Mouse (Mus musculus): ENCODE data around the gene Sohlh1.

Sohlh1 gene

DNA sequence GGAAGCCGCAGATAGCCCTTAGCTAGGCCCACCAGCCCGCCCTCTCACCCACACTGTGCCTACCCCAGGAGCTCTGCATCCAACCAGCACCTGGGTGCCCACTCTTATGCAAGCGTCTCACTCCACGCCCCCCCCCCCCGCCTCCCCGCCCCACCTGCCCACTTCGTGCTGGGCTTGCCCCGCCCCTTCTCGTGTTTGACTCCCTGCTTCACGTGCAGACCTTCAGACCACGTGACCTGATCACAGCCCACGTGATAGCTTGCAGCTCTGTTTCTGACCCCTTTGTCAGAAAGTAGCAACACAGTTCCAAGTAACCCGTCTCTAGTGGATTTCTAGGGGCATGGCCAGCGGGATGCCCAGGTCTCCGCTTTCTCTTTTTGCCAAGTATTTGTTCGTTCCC, at the start of gene Sohlh1:
Gene Sohlh1, minus strand, starts transcription at position 23 of the 400 bp plus-strand sequence.
- DNase-seq (ENCODE audit: low read depth, low spot score): no peak

GRCm38 (mm10) chr2:25892440-25892839, 45.4 kb upstream of the Sohlh1 start:
- no peak for DNase-seq (ENCODE audit: low read depth, low spot score)

DNA sequence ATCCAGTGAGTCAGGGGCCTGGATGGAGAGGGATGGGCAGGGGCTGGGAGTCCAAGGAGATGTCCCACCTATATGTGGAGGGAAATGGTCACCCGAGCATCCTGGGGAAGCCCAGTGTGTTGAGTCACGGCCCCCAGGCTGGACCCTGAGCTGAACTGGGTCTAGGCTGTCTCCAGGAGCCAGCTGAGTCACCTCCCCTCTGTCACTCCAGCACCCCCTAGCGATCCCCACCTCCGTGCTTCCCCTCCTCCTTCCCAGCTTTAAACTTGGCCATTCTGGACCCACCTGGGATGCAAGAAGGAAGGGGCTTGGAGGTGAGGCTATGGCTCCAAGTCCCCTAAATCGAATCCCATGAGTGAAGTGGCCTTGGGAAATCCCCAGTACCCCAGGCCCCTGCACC, 41.1 kb upstream of the Sohlh1 start:
- no peak for DNase-seq (ENCODE audit: low read depth, low spot score)

- no peak for DNase-seq (ENCODE audit: low read depth, low spot score)
Measured at GRCm38 (mm10) chr2:25887226-25887625, 40.2 kb upstream of the Sohlh1 start.

DNA sequence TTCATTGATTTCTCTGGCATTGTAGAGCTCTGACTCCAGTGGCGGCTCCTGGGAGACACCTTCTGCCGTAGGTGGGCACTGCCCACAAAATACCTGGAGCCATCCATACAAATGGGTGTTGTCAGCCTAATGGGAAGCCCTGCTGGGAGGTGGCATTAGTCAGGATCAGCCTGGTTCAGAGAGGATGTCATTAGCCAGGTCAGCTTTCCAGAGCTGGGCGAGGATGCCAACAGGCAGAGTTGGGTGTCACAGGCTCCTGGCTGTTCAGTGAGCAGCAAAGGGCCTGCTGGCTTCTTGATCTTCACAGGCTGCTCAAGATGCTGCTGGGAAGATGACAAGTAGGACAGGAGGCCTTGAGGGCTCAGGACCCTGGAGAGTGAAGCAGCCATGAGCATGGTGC, 37.7 kb upstream of the Sohlh1 start:
- DNase-seq (ENCODE audit: low read depth, low spot score): no peak

DNA sequence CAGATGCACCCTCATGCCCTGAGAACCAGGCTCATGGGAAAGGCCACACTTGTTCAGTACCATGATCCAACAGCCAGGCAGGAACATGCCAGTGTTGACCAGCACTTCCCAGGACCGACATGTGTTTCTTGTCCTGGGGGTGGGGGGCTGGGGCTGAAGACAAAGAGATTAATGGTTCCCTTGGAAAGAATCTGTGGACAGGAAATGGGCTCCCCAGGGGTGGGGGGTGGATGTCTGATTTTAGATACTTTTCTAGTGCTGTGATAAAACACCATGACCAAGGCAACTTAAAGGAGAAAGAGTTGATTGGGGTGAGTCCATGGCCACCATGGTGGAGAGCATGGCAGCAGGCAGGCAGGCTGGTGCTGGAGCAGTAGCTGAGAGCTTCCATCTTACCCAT, 35.2 kb upstream of the Sohlh1 start:
- no peak for DNase-seq (ENCODE audit: low read depth, low spot score)

DNA sequence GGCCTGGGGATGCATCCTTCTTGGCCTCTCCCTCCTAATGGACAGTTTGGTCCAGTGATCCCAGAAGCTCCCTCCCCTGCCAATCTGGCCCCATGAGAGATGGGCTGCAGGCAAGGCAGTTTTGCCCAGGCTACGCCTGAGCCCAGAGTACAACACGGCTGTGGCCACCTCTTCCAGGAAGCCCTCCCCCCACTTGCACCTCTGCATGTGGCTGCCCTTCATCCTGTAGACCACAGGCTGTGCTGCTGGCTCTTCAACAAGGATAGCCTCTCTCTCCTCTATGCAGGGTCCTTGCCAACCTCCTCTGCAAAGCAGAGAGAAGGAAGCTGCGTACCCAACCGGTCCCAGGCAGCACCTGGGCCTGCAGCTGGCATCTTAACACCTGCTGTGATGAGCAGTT, 32.0 kb upstream of the Sohlh1 start:
- DNase-seq (ENCODE audit: low read depth, low spot score): no peak

GRCm38 (mm10) chr2:25878516-25878915, 31.5 kb upstream of the Sohlh1 start:
- DNase-seq (ENCODE audit: low read depth, low spot score): no peak

GRCm38 (mm10) chr2:25877736-25878268, 30.8 kb upstream of the Sohlh1 start:
- no peak for DNase-seq (ENCODE audit: low read depth, low spot score)

- DNase-seq (ENCODE audit: low read depth, low spot score): no peak
Measured at GRCm38 (mm10) chr2:25877250-25877735, 30.2 kb upstream of the Sohlh1 start.

GRCm38 (mm10) chr2:25866656-25867055, 19.6 kb upstream of the Sohlh1 start:
- no peak for DNase-seq (ENCODE audit: low read depth, low spot score)

DNA sequence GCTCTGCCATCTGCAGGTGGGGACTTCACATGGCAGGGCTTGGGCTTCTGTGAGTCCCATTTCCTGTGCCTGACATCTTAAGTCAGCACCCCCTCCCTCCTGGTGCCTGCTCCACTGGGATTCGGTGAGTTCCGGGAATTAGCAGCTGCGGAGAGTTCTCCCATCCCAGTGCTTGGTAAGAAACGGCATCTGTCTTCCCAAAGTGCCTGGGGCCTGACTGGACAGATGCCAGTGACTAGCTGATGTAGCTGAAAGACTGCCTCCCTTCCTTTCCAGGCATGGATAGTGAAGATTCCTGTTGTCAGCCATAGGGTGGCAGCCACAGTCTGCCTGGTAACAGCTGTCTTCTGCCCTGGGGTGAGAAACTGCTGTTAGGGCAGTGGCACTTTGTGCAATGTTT, 18.4 kb upstream of the Sohlh1 start:
- DNase-seq (ENCODE audit: low read depth, low spot score): no peak

DNA sequence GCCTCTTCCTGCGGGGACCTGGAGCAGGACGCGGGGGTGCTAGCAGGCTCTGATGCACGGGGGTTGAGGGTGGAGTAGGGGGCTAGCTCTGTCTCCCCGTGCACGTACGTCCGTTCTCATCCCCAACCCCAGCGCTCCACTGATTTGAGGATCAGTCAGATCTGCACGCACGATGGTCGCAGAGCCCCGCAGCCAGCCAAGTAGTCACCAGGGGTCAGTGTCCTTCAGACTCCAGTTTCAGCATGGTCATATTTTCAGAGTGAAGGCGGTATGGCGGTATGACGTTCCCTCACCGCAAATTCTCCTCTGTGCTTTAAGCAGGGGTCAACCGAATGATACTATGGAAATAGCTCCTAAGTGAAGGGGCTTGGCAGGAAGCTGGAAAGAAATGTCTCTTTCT, 17.2 kb upstream of the Sohlh1 start:
- no peak for DNase-seq (ENCODE audit: low read depth, low spot score)

- DNase-seq (ENCODE audit: low read depth, low spot score): no peak
Measured at GRCm38 (mm10) chr2:25863337-25864131, 16.5 kb upstream of the Sohlh1 start, which contains the start of gene Kcnt1. Gene Kcnt1 (plus strand): TSS chr2:25863734.

GRCm38 (mm10) chr2:25862696-25863270, 15.7 kb upstream of the Sohlh1 start:
- DNase-seq (ENCODE audit: low read depth, low spot score): no peak

GRCm38 (mm10) chr2:25862038-25862437, 15.0 kb upstream of the Sohlh1 start:
- DNase-seq (ENCODE audit: low read depth, low spot score): no peak

DNA sequence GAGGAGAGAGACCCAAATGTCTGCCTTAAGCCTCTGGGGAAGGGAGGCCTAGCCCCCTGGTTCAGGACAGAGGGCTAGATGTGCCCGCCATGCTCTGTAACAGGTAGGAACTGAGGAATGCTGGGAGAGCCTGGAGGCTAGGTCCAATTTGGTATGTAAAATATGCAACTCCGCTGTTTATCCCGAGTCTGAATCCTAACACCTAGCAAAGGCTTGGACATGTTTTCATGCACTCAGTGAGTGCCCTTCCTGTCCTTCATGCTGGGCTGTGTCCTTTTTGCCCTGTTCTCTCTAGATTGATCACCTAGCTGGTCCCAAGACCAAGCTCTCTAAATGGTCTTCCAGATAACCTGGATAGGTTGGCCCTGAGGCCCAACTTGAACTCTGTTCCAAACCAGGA, 12.8 kb upstream of the Sohlh1 start:
- DNase-seq (ENCODE audit: low read depth, low spot score): no peak

- DNase-seq (ENCODE audit: low read depth, low spot score): no peak
Measured at GRCm38 (mm10) chr2:25853998-25854397, 7.0 kb upstream of the Sohlh1 start.

- peak; percentile 36 for DNase-seq (ENCODE audit: low read depth, low spot score)
Measured at GRCm38 (mm10) chr2:25852626-25853025, 5.6 kb upstream of the Sohlh1 start.

GRCm38 (mm10) chr2:25850330-25850729, 3.3 kb upstream of the Sohlh1 start:
- DNase-seq (ENCODE audit: low read depth, low spot score): peak; percentile 17

DNA sequence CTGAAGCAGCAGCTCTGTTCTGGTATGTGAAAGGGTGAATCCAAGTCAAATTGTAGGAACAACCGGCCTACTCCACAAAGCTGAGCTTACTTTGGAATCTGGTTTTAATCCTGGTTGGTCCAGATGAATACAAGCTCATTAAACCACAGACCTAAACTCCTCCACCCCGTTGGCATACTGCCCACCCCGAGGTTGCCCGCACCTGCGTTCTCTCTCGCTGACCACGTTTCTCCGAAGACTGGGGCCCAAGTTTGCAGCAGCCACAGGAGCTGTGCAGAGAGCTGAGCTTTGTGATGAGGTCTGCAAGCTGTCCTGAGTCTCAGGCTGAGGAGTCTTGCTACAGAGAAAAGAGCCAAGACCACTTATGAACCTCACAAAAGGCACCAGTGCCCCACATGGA, 532 bp downstream of the Sohlh1 start:
- no peak for DNase-seq (ENCODE audit: low read depth, low spot score)

DNA sequence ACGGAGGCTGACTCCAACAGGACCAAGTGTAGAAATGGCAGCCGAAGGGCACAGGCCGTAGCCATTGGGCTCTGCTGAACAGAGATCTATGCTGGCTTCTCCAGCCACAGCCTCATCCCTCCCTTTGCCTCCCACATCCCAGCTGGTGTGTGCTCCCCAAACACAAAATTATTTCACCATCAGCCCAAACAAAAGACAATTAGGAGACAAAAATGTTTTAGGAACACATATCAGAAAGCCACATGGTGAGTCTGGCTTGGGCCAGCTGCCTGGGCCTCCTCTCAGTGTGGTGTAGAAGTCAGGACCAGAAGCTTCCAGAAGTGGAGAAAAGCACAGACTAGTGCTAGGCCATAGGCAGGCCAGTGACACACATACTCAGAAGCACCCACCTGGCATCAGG, 3.0 kb downstream of the Sohlh1 start:
- no peak for DNase-seq (ENCODE audit: low read depth, low spot score)

GRCm38 (mm10) chr2:25842758-25843157, 4.3 kb downstream of the Sohlh1 start:
- DNase-seq (ENCODE audit: low read depth, low spot score): no peak

All from skeletal muscle tissue, adult 2 months (tissue).